Mouse (Mus musculus) liver, embryonic 14.5 days (tissue): ENCODE data around the gene Romo1.

Experiments
- CTCF ChIP-seq: IDR thresholded peaks from 2 replicates; pipeline ENCODE4 v1.5.1; 2016; ENCODE audit warnings: antibody characterized with exemption, low read depth, control low read depth
- EP300 ChIP-seq: IDR thresholded peaks from 2 replicates; pipeline ENCODE4 v1.6.1; 2016; ENCODE audit warnings: antibody characterized with exemption, low read depth

GRCm38 (mm10) chr2:156191540-156191939, 47.7 kb downstream of the Romo1 start:
- peak; percentile 27; the same call in 1 of the 2 replicates for TF ChIP-seq CTCF
- no peak for TF ChIP-seq EP300
